Mouse (Mus musculus): Measurements from ENCODE around the gene Perm1.

DNA sequence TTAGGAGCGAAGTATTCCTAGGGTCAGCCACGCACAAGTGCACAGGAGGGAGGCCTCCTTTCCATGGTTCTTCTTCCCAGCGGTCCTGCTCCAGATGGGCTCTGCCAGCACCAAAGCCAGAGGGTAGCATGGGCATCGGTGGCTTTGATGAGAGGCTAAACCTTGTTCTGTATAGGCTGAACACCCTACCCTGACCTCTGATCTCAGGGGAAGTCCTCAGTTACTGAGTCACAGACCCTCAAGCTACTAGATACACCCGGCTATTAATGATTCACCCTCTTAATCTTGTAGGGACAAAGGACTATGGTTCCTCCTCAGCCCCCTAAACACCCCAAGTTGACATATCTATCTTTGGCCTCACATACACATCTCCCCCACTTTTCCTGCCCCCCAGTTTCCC is 21.8 kb upstream of the Perm1 start:
- TF ChIP-seq POLR2A (IDR thresholded peaks at IDR 0.05; ENCODE audit: control insufficient read depth, extremely low read depth, insufficient read depth, low read length, poor library complexity), result no peak
- TF ChIP-seq CTCF (IDR thresholded peaks at IDR 0.05; ENCODE audit: borderline replicate concordance, control insufficient read depth, extremely low read depth, insufficient read depth, low read length, poor library complexity), result no peak
